Mouse (Mus musculus) layer of hippocampus, adult 9-11 months (tissue): Measurements from ENCODE around the gene Cyp2c29.
"Not testable (repeated sequence)": the region's sequence is repeated elsewhere in the genome, so short reads cannot be mapped to it uniquely, and the experiment has no call there.

ENCODE experiments used
- DNase-seq: peaks from one replicate; pipeline ENCODE4 v3.0.0; 2022

The Cyp2c29 gene

GRCm38 (mm10) chr19:39269105-39269504 lies at the start of gene Cyp2c29:
Gene Cyp2c29 (plus strand): TSS chr19:39269405.
- not testable (repeated sequence) for DNase-seq

GRCm38 (mm10) chr19:39267036-39267435 lies 2.2 kb upstream of the Cyp2c29 start:
- DNase-seq, result not testable (repeated sequence)

GRCm38 (mm10) chr19:39282801-39283200 lies 13.6 kb downstream of the Cyp2c29 start:
- DNase-seq, result no peak

GRCm38 (mm10) chr19:39285637-39286036 lies 16.4 kb downstream of the Cyp2c29 start:
- no peak for DNase-seq

DNA sequence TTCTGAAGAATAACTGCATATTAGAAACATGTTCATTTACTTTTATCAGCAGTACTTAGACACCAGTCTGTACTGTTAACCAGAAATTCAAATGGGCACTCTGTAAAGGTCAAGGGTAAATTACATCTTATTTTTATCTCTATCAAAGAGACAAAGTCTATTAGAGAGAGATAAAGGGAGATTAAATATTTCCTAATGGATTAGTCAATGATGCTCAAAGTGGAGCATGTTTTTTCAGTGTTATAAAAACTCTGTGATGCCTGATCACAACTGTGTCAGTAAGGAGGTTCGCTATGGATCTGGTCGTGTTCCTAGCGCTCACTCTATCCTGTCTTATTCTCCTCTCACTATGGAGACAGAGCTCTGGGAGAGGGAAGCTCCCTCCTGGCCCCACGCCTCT lies 17.6 kb downstream of the Cyp2c29 start:
- no peak for DNase-seq

DNA sequence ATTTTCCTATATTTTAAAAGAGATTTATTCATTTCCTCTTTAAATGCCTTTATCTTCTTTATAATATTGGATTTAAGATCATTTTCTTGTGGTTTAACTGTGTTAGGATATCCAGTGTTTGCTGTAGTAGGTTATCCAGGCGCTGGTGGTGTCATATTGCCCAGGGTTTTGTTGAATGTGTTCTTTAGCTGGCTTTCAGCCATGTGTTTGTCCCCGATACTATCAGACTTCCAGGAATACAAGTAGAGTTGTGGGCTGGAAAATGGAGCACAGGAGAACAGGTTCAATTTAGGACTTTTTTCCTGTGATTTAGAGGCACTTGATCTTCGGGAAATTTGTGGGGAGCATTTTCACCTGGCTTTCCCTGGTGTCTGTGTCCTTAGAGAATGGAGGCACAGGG lies 19.8 kb downstream of the Cyp2c29 start:
- DNase-seq, result no peak
